Mouse (Mus musculus) thymus, adult 2 months (tissue): Measurements from ENCODE around the gene Kif18a. TPM values are rescaled to one million over a fixed set of nuclear protein-coding genes. Genes with fewer than 3 reads are reported as not detected.

Source experiments
- DNase-seq: peaks from one replicate; pipeline ENCODE4 v3.0.0; 2021
- H3K27ac ChIP-seq: fragments of 200-500 bp; 2 replicates; pipeline ENCODE4 v1.5.1; 2012; ENCODE audit warnings: low read length, control low read depth; ENCODE audit not compliant: control insufficient read depth, insufficient read depth
- H3K27me3 ChIP-seq: fragments of 200-500 bp; 2 replicates; pipeline ENCODE4 v1.6.1; 2012; ENCODE audit warnings: mild to moderate bottlenecking, low read length, moderate library complexity, mixed read lengths; ENCODE audit not compliant: control insufficient read depth, insufficient read depth
- H3K36me3 ChIP-seq: fragments of 200-500 bp; 2 replicates; pipeline ENCODE4 v1.6.1; 2012; ENCODE audit warnings: mild to moderate bottlenecking, low read length, moderate library complexity; ENCODE audit not compliant: control insufficient read depth, insufficient read depth
- H3K4me1 ChIP-seq: fragments of 200-500 bp; replicated peaks from 2 replicates; pipeline ENCODE4 v1.6.1; 2012; ENCODE audit warnings: low read length; ENCODE audit not compliant: control insufficient read depth, insufficient read depth
- H3K4me3 ChIP-seq: fragments of 200-500 bp; 2 replicates; pipeline ENCODE4 v1.5.1; 2012; ENCODE audit warnings: mild to moderate bottlenecking, low read length, control low read depth, moderate library complexity; ENCODE audit not compliant: control insufficient read depth, insufficient read depth
- CTCF ChIP-seq: fragments of 200-500 bp; IDR thresholded peaks from 2 replicates; pipeline ENCODE4 v1.5.1; 2012; ENCODE audit warnings: mild to moderate bottlenecking, control low read depth, low read length, moderate library complexity, borderline replicate concordance; ENCODE audit not compliant: control insufficient read depth, poor library complexity, insufficient read depth; ENCODE audit errors: extremely low read depth
- POLR2A ChIP-seq: fragments of 200-500 bp; IDR thresholded peaks from 2 replicates; pipeline ENCODE4 v1.6.1; 2012; ENCODE audit warnings: mild to moderate bottlenecking, low read length, control low read depth, moderate library complexity; ENCODE audit not compliant: control insufficient read depth, poor library complexity, insufficient read depth; ENCODE audit errors: extremely low read depth
- WGBS: fragments of 180-500 bp; shearing (Covaris S2); methylation state at CpG from one replicate; pipeline ENCODE4 v1.1.7; 2018; 5-methylcytosine and 5-hydroxymethylcytosine counted together
- polyA plus RNA-seq: library from polyadenylated mRNA; depleted of rRNA; stranded (reverse); fragments of >200 nt; gene quantifications from 2 replicates; pipeline ENCODE4 v1.2.3, GENCODE M21; 2012; rRNA removed

Kif18a gene
- polyA plus RNA-seq: 2.7 and 3.7 TPM in 2 replicates

DNA sequence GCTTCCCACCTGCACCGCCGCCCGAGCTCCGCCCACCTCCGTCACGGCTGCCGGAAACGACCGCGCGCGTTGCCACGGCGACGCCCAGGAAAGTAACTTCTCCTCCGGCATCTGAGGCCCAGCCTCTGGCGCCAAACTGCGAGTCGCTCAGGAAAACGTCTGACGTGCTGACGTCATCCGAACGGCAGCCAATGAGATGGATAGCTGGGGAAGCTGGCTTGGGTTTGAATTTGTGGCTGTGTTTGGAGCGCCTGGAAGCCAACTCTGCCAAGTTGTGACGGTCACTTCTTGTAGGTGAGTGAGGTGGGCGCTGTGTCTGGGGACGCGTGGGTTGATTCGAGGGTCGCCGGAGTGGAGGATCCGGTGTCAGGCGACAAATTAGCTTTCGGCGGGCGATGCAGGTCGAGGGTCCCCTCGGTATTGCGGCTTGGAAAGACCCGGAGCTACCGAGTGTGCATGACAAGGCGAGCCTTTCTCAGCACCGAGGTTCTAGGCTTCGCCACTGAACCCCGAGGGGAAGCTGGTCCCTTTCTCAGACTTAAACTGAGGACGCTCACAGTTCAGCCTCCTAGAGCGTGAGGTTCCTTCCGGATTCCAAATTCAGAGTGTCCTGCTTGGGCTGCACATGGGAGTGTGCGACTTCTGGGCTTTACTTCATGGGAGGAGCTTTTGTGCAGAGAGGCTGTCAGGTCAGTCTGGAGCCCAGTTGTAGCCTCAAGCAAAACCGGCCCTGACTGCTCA lies at the start of gene Kif18a, which contains the start of gene Mettl15:
Gene Kif18a (plus strand): TSS at position 139 of the 741 bp plus-strand sequence.
Gene Mettl15 (minus strand): TSS at position 149 of the 741 bp plus-strand sequence.
- H3K36me3 ChIP-seq: no peaks in the 10 kb centered on the region
- H3K4me1 ChIP-seq: 0 out of 2 replicates have a peak, but pooled peaks cover 2% of the 10 kb centered on the region
- under 1% methylated on average over 51 of the region's 51 CpGs for WGBS
- H3K27me3 ChIP-seq: no peaks in the 10 kb centered on the region
- peak; percentile 96 for DNase-seq
- peak; percentile 76; the same call in 1 of the 2 replicates for TF ChIP-seq CTCF
- peak; percentile 62; the same call in 1 of the 2 replicates for TF ChIP-seq POLR2A
- peak within 1 kb of the TSS; percentile 80 for H3K4me3 ChIP-seq
- H3K27ac ChIP-seq: peak within 1 kb of the TSS; percentile 20; the same call in 1 of the 2 replicates

DNA sequence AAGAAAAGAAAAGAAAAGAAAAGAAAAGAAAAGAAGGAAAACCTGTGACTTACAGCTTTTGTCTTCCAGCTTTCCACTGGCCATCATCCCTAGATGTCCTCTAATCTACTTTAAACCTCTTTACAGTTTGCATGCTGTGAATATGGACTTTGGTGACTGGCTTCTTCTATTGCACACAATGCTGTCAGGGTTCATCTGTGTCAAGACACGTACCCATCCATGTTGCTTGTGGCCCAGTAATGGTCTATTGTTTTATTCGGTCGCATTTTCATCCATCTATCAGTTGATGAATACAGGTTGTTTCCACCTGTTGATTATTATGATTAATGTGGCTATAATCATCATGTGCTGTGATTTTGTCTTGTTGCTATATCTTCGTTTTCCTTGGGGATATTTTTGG lies 46.7 kb upstream of the Kif18a start:
- no peaks in the 10 kb centered on the region for H3K36me3 ChIP-seq
- H3K4me3 ChIP-seq: no peak overlapping the region
- no peak overlapping the region for H3K27ac ChIP-seq
- H3K27me3 ChIP-seq: no peaks in the 10 kb centered on the region
- TF ChIP-seq CTCF (no peak), POLR2A (no peak)
- WGBS: 92% methylated on average over 4 of the region's 4 CpGs
- DNase-seq: no peak
- H3K4me1 ChIP-seq: no peaks in the 10 kb centered on the region

DNA sequence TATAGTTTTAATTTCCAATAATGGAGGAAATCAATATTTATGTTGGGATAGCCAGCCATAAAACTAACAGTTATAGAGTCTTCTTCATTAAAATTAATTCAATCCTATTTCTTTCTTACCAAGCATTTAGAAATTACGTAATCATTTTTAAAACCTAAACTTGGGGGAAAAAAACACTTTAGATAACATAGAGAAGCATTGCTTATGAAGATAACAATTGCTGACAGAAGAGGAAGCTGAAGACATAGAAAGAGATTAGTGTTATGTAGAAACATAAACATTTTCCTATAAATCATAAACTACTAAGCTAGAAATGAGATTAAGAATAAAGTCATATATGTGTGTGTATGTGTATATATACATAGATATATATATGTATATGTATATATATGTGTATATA lies 44.8 kb upstream of the Kif18a start:
- DNase-seq: no peak
- TF ChIP-seq CTCF: no peak
- TF ChIP-seq POLR2A: no peak
- no peak overlapping the region for H3K4me3 ChIP-seq
- no peaks in the 10 kb centered on the region for H3K36me3 ChIP-seq
- H3K27me3 ChIP-seq: no peaks in the 10 kb centered on the region
- no peak overlapping the region for H3K27ac ChIP-seq
- H3K4me1 ChIP-seq: no peaks in the 10 kb centered on the region
- 95% methylated on average over 1 of the region's 1 CpGs for WGBS

DNA sequence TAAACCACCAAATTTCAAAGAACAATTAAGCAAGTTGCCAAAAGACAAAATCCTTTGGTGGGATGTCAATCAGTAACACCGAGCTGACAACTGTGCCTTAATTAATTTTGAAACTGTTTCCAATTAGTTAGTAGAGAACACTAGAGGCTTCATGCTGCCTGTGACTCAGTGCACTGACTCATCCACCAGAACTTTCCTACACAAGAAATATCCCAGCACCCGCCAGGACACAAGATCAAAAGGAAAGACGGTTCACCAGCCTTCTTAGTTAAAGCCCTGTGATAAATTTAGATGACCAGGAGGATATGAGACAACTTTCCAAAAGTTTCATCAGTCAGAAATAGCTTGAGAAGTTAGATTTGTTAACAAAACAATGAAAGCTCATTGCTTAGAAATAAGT lies 38.6 kb upstream of the Kif18a start:
- Histone ChIP-seq H3K36me3 (no peaks in the 10 kb centered on the region), H3K4me3 (no peak overlapping the region), H3K27ac (no peak overlapping the region), H3K4me1 (no peaks in the 10 kb centered on the region), H3K27me3 (no peaks in the 10 kb centered on the region)
- 95% methylated on average over 3 of the region's 3 CpGs for WGBS
- TF ChIP-seq POLR2A (no peak), CTCF (no peak)
- no peak for DNase-seq

DNA sequence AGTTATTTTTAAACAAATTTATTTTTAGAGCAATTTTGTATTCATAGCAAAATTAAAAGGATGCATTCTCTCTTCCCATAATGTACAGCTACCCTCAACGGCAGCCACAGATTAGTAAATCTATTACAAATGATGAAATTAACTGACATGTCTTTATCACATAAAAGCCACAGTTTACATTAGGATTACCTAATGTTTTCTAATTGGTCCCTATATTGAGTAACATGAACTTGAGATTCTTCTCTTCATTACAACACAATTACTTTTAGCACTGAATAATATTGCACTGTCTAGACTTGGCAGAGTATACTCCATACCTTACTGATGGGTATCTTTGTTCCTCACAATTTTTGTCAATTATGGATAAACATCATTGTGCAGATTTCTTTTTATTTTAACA lies 17.8 kb upstream of the Kif18a start:
- no peak for TF ChIP-seq CTCF
- no peak for TF ChIP-seq POLR2A
- H3K27ac ChIP-seq: no peak overlapping the region
- H3K4me3 ChIP-seq: no peak overlapping the region
- no peaks in the 10 kb centered on the region for H3K4me1 ChIP-seq
- H3K36me3 ChIP-seq: no peaks in the 10 kb centered on the region
- no peaks in the 10 kb centered on the region for H3K27me3 ChIP-seq
- no peak for DNase-seq
- 98% methylated on average over 1 of the region's 1 CpGs for WGBS

DNA sequence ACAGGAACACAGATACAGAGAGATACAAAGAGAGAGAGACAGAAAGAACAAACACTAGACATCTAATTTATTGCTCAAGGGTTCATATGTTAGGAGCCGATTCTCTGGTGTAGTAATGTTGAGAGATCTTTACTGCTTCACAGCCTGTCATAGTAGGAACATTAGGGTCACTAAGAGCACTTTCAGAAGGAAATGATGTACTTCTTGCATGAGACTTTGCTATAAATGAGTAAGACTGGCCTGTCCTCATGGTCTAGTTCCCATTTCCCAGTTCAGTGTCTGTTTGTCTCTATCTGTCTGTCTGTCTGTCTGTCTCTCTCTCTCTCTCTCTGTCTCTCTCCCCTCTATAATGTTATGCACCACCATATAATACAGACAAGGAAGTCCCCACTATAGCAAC lies 7.4 kb upstream of the Kif18a start:
- WGBS: 98% methylated on average over 1 of the region's 1 CpGs
- Histone ChIP-seq H3K4me3 (no peak overlapping the region), H3K27me3 (no peaks in the 10 kb centered on the region), H3K27ac (no peak overlapping the region), H3K4me1 (no peaks in the 10 kb centered on the region), H3K36me3 (no peaks in the 10 kb centered on the region)
- DNase-seq: no peak
- TF ChIP-seq POLR2A (no peak), CTCF (no peak)
